Mouse (Mus musculus) testis, postnatal 14 days (tissue): ENCODE results near the gene Hc.

ENCODE experiments used
- DNase-seq: peaks from one replicate; pipeline ENCODE4 v3.0.0; 2021; ENCODE audit warnings: low spot score

The Hc gene

DNA sequence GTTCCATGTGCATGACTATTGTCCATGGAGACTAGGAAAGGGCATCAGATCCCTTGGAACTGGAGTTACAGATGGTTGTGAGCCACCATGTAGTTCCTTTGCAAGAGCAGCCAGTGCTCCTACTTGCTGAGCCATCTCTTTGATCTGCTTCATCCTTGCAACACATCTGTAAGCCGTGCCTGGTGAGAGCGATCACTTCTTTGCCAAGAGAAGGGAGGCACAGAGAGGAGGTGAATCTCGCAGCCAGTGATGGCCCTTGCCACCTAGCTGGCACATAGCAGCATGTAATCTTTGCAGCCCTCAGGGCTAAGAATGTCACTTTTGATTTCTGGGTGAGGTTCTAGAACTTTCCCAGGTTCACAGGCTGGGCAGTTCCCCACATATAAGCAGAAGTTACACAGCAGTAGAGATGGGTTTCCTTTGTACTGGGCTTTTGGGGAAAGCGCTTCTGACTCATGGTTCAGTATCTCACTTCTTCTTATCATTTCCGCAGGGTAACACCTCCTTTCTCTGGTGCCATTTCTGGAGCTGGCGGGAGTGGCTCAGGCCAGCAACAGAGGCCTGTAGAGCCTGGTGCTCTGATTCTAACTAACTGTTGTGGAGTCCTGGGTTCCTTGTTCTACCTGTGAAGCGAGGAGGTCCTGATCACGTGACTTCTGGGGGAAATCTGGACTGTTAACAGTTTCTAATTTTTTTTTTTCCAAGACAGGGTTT is 84.1 kb downstream of the Hc start:
- DNase-seq, result no peak

DNA sequence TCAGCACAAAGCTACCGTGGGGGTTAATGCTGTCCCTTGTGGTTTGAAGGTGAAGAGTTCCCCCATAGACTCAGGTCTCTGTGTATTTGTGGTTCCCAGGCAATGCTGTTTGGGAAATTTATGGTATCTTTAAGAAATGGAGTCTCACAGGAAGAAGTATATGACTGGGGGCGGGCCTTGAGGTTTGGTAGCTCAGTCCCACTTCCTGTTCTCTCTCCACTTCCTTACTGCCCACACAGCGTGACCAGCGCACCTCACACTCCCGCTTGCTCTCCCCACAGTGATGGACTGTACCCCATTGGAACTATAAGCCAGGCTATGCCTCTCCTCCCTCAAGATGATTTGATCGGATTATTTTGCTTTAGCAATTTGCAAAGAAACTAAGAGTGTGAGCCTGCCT is 84.8 kb downstream of the Hc start:
- no peak for DNase-seq

DNA sequence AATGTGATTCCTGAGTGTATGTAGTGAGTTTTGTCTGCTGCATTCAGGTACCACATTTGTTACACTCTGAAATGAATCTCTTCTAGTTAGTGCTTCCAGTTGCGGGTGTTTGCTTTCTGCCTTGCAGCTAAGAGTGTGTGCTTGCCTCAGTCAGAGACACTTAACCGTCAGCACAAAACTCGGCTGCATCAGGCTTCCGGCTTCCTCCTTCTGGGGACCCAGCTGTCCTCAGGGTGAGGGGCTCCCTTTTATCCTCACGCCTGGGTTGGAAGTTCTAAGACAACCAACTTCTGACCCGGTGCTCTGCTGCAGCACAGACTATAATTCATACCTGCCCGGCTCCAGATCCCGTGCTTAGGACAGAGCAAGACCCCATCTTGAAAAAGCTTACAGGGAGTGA is 88.2 kb downstream of the Hc start:
- no peak for DNase-seq

DNA sequence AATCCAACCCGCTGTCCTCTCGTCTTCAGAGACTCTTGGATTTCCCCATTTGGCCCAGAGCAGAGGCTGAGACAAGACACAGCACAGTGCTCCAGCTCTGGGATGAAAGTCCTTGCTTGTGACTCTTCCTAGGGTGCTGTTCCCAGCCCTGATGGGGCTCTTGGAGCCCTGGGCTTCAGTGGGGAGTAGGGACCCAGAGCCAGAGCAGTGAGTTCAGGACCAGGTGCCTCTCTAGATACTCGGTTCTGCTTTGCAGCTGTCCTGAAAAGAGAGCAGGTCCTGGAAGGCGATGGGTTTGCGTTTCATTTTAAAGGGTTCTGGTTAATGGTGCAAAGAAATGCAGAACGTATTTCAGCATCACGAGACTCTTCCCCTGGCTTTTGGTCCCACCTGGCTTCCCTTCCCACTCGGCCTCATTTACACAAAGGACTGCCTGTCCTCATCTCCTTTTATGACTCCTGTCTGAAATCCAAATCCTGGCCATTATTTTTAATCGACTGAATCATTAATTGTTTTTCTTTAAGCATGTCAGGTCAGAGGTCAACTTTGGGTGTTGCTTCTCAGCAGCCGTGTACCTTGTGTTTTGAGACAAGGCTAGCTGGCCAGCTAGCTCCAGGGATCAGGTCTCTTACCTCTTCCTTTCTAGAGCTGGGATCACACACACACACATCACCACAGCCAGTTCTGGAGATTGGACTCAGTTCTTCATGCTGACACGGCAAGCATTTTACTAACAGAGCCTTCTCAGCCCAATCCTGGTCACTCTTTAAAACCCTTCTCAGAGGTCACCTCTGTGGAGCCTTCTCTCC is 90.0 kb downstream of the Hc start:
- no peak for DNase-seq

DNA sequence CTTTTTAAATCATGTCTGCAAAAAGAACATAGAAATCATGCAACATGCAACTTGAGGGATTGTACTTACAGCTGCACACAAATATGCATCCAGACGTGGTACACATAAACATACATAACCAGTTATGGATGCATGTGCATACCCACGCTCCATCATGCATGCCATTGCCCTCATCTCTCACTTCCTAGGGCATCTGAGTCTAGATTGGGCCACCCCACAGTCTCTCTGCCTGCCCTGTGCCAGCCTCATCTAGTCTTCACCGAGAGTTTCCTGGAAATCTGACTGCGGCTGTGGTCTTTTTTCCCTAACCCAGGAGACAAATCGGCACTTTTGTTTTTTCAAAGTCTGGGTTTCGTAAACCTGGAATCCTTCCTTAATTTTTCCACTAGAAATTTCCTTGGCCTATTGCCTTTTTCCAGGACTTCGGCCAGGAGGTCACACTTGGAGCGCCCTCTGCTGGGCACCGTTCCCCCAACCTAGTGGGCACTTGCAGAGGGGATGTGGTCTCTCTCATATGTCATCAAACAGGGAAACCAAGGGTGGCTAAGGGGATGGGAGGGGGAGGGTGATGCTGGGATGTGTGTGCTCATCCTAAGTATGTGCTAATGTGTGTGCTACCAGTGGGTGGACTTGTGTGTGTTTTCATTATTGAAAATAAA is 91.0 kb downstream of the Hc start:
- DNase-seq, result peak; percentile 41

DNA sequence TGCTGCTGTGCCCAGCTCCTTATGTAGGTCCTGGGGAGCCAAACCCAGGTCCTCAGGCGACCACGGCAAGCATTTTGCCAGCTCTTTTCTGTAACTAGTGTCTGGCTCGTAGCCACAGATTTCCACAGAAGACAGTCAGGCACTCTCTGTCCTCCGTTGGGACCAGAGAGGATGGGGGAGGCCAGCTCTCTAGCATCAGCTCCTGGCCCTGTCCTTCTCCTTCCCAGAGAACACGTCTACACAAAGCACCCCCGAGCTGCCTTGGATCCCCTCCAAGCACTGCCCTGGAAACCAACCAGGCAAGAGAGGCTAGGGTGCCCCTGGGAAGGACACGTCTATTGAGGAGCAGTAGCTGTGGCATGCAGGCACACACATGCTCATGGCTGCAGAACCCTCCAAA is 92.1 kb downstream of the Hc start:
- peak; percentile 59 for DNase-seq

DNA sequence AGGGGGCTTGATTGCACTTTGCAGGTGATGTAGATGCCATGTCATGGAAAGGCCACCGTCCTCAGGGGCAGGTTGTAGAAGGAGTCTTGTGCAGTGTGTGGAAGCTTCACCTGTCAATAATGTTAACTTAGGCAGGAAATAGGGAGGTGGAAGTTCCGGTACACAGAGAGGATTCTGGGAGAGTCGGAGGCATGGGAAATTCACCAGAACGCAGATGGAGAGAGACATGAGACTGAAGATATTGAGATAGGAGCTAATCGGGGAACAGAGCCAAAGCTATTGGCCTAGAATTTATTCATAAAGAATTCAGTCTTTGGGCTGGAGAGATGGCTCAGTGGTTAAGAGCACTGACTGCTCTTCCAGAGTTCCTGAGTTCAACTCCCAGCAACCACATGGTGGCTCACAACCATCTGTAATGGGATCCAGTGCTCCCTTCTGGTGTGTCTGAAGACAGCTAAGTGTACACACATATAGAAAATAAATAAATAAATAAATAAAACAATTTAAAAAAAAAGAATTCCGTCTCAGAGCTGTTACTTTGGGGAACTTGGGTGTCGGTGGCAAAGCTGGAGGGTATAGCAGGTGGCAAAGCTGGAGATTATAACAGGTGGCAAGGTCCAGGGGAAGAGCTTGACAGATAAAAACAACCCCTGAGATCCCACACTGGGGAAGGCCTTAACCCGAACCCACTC is 94.8 kb downstream of the Hc start:
- no peak for DNase-seq

DNA sequence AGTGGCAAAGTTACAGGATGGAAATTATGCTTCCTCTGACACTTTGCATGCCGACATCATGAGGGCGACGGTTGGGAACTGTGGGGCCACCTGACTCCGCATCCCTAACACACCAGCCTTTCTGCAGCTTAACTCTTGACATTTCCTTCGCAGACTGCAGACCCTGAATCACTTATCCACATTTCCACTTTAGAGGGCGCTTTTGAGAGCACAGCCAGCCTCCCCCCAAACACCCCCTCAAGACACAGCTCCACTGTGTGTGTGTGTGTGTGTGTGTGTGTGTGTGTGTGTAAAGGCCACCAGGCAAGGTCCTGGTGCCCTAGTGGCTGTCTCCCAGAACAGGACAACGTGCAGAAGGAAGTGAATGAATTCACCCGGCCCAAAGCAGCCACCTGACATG is 95.4 kb downstream of the Hc start:
- no peak for DNase-seq

DNA sequence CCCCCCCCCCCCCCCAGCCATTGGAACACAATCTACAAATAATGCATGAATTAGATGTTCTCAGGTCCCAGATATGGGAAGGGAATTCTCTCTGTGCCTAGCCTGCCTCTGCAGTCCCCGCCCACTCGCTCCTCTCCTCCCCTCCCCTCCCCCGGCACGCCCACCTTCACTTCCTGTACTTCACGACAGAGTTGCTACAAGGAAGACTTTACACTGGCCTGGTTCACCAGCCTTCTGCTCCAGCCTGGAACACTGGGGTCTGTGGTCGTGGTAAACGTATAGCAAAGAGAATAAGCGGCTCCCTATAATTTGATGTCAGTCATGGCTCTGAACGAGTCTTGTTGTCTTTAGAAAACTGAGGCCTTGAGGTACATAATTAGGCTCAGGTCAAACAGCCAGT is 95.9 kb downstream of the Hc start:
- peak; percentile 37 for DNase-seq

DNA sequence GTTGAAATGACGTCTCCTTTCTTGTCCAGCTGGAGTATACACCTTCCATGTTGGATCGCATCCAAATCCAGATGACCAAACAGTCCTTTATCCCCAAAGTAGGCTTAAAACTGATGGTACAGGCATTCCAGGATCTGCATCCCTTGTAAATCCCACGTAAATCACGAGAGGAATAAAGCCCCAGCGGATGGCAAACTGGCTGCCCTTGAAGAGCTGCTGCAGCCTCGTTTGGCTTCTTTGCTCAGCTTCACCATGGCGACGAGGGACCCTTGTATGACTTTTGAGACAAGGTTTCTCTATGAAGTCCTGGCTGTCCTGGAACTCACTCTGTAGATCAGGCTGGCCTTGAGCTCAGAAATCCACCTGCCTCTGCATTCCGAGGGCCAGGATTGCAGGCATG is 96.6 kb downstream of the Hc start:
- no peak for DNase-seq

DNA sequence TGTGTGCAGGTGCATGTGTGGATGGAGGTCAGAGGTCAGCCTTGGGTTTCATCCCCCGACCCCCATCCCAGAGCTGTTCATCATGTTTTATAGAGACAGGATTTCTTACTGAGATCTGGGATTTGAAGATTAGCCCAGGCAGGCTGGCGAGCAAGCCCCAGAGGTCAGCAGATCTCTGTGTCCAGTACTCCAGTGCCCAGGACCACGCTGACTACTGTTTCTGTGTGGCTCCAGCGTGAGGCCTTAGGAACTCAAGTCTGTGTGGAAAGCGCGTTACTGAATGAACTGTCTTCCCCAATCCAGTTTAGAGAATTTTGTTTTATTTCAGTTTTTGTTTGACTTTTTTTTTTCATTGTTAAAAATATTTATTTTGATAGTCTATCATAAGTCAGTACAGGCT is 97.0 kb downstream of the Hc start:
- no peak for DNase-seq

DNA sequence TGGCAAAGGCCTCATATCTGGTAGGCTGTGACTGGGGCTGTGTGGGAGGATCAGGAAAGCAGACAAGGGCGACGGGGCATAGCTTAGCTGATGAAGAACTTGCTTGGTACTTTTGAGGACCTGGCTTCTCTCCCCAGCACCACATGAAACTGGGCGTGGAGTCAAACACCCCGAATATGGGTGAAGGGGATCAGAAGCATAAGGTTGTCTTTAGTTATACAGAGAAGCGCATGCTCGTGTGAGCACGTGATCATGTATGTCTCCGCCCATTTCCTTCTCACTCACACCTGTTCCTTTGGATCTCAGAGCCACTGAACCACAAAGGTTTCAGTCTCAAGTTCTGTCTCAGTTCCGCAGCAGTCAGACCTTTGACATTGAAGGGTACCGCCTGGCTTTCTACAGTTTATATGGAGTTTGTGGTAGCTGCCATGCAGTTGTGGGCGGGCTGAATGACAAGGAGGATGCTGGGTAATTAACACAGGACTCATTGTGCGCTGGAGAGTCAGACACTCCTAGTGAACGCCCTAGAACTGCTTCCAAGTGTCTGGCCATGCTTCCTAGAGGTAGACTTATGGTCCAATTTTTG is 97.8 kb downstream of the Hc start:
- DNase-seq, result peak; percentile 25

DNA sequence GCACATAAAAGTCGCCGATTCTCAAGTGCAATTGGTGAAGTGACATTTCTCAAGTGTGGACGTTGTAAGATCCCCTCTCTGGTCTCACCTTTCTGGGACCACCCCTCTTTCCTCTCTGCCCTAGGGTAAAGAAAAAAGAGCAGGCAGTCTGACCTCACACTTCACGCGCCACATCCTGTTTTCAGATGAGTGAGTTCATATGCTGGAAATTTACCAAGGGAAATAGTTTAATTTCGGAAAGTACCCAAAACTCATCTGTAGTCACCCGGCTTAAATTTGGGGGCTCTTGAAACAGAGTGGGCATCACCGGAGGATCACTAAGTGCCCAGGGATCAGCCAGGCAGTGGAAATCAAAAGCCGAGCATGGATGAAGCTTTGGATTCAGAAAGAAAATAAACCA is 98.3 kb downstream of the Hc start:
- DNase-seq, result no peak

DNA sequence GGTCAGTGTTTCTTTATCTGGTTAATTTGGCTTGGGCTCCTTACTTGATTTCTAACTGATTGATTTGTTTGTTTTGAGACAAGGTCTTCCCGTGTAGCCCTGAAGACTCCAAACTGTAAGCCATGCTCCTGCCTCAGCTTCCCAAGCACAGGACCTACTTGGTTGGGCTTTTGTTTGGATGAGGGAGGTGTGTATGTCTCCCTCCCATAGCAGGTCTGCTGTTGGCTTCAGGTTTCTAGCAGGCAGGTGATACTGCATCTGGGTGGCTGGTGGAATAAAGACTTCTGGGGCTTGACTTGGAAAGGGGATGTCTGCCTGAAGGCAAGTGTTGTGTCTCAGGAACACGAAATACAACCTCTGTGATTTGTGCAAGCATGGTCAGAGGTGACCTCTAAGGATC is 99.0 kb downstream of the Hc start:
- no peak for DNase-seq

DNA sequence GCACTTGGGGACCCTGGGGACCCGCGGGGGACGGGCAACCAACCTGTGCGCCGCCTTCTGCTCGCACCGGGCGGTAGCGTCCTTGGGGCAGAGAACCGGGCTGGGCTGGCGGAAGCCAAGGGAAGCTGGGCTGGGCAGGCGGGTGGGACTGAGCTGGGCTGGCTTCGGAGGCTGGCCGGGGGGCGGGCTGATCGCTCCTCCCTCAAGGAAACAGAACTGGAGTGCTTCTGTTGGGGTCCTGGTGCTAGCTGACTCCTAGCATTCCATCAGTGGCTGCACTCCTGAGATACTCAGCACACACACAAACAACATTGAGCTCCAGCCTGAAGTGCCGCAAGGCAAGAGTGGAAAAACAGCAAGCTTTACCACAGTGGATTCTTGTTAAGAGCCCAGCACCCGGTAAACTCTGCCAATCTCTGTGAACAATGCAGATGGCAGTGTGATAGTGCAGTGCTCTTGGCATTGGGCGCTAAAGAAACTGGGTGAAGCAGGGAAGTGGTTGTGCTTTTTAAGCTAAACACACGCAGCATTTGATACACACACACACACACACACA is 99.7 kb downstream of the Hc start, which contains the start of gene Traf1:
TSS of gene Traf1 (minus strand) at position 292 of the 556 bp plus-strand sequence.
- DNase-seq, result peak; percentile 23

DNA sequence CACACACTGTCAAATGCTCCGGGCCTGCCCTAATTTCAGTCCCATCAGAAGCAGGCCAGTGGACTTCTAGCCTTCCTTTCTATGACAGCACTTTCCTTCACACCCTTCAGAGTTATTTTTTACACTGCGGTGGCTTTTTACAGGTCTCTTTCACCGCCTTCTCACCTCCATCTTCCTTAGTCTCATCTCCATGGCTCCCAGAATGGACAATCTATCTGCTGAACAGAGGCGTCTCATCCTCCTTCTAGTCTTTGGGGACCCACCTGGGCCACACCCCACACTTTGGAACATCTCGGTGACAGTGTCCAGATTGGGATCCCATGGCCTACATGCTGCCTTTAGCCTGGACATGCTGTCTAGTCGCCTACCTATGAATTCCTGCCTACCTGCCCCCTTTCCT is 100.3 kb downstream of the Hc start:
- DNase-seq, result no peak

DNA sequence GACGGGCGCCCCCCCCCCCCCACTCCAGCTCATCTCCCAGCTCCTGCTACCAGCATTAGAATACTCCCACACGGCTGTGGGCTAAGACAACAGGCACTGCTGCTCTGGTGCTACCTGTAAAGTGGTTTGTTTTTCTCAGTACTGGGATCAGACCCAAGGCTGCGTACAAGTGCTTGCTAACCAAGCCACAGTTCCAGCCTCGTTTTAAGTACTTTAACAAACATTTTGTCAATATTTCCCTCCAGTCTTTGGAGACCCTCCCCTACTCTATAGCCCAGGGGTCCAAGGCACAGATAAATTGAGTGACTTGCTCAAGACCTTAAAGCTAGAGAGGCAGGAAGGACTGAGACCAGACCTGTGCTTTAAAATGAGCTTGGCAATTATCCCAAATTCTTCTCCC is 100.8 kb downstream of the Hc start:
- DNase-seq, result no peak

DNA sequence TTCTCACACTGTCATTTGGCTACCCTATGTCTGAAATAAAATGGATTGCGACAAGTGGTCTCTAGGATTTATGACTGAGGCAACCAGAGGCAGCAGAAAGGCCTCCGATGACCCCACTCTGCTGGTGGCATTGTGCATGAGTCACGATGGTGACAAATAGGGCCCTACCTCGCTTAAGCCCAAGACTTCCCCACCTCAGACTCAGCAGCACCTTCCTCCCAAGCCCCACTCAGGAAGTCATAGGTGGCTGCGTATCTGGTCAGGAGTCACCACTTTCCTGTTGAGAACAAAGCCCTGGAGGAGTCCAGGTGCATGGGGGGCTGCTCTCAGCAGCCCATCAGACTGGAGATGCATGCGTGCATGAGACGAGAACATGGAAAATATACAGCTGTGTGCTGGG is 102.7 kb downstream of the Hc start:
- no peak for DNase-seq

DNA sequence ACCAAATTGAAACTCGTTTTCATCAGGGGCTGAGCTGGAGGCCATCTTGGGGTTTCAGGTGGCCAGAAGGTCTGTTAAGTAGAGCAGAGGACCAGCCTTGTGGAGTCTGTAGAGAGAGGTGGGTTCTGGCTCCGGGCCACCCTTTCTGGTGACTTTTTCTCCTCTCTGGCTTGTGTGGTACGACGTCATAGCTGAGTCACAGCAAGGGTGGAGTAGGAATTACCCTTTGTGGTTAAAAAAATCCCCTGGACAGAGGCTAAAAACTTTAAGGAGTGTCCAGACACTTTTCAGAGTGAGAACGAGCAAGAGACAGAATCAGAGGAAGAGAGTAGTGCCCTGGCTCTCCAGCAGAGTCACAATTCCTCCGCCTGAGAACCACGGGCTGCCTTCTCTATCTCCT is 103.2 kb downstream of the Hc start:
- no peak for DNase-seq

DNA sequence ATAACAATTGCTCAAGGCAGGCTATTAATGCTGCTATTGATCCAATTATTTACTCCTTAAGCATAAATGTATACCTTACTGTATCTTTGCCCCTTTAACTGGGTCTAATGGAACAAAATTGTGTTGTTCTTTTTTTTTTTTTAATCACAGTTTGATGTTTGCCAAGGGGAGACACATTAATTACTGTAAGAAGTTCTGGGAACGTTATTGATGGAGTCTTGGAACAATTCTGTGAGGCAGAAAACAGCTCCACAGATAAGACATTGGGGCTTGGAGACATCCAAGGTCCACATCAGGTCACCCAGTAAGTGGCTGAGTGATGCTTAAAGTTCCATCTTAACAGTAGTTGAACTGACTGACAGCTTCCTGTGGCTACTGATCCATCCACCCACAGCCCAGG is 103.8 kb downstream of the Hc start:
- DNase-seq, result no peak

DNA sequence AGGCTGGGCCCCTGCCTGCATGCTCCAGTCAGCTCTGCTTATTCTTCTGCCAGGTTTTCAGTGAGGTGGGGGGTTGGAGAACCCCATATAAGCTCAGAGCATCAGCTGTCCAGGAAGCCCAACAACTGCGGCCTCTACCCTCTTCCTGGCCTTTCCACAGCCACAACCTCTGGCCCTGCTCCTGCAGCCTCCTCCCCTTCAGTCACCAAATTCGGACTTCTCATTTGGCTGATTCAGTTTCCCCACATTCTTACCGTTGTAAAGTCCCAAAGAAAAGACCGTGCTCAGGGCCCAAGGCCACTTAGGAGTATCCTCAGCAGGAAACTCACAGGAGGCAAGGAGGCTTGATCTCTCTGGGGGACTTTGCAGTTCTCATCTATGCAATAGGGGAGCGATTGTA is 104.3 kb downstream of the Hc start:
- no peak for DNase-seq

DNA sequence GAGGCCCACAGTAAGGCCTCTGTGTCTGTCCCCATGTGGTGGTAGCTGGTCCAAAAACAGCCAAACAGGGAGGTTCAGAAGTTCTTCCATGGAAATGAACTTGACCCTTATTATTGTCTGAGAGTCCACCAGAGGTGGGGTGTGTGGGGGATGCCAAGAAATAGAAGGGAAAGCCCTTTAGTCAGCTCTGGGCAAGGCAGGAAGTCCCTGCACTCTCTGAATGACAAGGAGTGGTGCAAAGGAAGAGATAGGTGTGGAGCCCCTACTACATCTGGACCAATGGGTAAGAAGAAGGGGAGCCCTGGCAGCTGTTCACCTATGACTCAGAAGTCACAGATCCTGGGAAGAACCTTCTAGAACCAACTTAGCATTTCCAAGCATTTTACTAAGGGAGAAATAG is 106.9 kb downstream of the Hc start:
- no peak for DNase-seq
